Comparison of ENCODE assay signal across 8 mouse cellular contexts in genomic region chr6:119389089-119389488, GRCm38 (mm10). TPM values are rescaled to one million over a fixed set of nuclear protein-coding genes. Genes with fewer than 3 reads are reported as not detected.
A peak's percentile ranks its signal among the peaks of the same experiment; 100 is the strongest.
DNase-seq lines count a peak whose midpoint lies in the region; ATAC-seq and TF ChIP-seq lines count a peak whose summit lies in the region.

No protein-coding gene starts in this region.

- ATAC-seq in heart, embryonic 13.5 days (ENCODE audit: extremely low read depth, insufficient number of reproducible peaks, low FRiP score, low TSS enrichment) = no peak
- ATAC-seq in megakaryocyte-erythroid progenitor cell, adult 5-6 weeks (replicated peaks; ENCODE audit: low FRiP score, low TSS enrichment, poor library complexity, severe bottlenecking) = peak; percentile 15; the same call in 1 of the 2 replicates

- H3K36me3 ChIP-seq in heart, embryonic 13.5 days = no peaks in the 10 kb centered on the region
- H3K36me3 ChIP-seq in hindbrain, embryonic 10.5 days = 0 out of 2 replicates have a peak, but pooled peaks cover 2% of the 10 kb centered on the region

- H3K27ac ChIP-seq in heart, embryonic 13.5 days (replicated peaks) = peak overlapping the region; percentile 71
- peak overlapping the region; percentile 93 for H3K27ac ChIP-seq in bone marrow, adult 2 months (ENCODE audit: control insufficient read depth, insufficient read depth, low read depth, low read length, poor library complexity)
- peak overlapping the region; percentile 97 for H3K27ac ChIP-seq in hindbrain, embryonic 10.5 days

- no peak for TF ChIP-seq POLR2A in bone marrow, adult 2 months (IDR thresholded peaks at IDR 0.05; ENCODE audit: borderline replicate concordance, control insufficient read depth, low read depth, low read length)

- peak overlapping the region; percentile 82 for H3K9ac ChIP-seq in heart, embryonic 13.5 days

- 26% methylated on average over 10 of the region's 10 CpGs for WGBS in heart, embryonic 13.5 days
- WGBS in bone marrow, adult 2 months = 2% methylated on average over 10 of the region's 10 CpGs
- 35% methylated on average over 10 of the region's 10 CpGs for WGBS in hindbrain, embryonic 10.5 days

- peaks cover 19% of the 10 kb centered on the region for H3K4me1 ChIP-seq in heart, embryonic 13.5 days
- peaks cover 6% of the 10 kb centered on the region for H3K4me1 ChIP-seq in bone marrow, adult 2 months (ENCODE audit: control insufficient read depth, insufficient read depth, low read length)
- H3K4me1 ChIP-seq in hindbrain, embryonic 10.5 days (replicated peaks) = peaks cover 29% of the 10 kb centered on the region

- H3K9me3 ChIP-seq in heart, embryonic 13.5 days = no peaks in the 10 kb centered on the region
- no peaks in the 10 kb centered on the region for H3K9me3 ChIP-seq in hindbrain, embryonic 10.5 days

- peak overlapping the region; percentile 78 for H3K4me3 ChIP-seq in heart, embryonic 13.5 days
- H3K4me3 ChIP-seq in bone marrow, adult 2 months (replicated peaks; ENCODE audit: control insufficient read depth, low read depth, low read length) = peak overlapping the region; percentile 91
- peak overlapping the region; percentile 83 for H3K4me3 ChIP-seq in hindbrain, embryonic 10.5 days

- no peak for TF ChIP-seq CTCF in bone marrow, adult 2 months (IDR thresholded peaks at IDR 0.05; ENCODE audit: control insufficient read depth, insufficient read depth, low read length)

- DNase-seq in heart, adult 9 months (ENCODE audit: low spot score in 2 of 2) = no peak
- no peak for DNase-seq in hindbrain, embryonic 10.5 days (ENCODE audit: low spot score)
- no peak for DNase-seq in ovary, postnatal 36 days (ENCODE audit: low spot score)
- no peak for DNase-seq in kidney, adult 9 months
- no peak for DNase-seq in thymus, postnatal 4 days

- H3K4me2 ChIP-seq in heart, embryonic 13.5 days = peak overlapping the region; percentile 68

- no peaks in the 10 kb centered on the region for H3K27me3 ChIP-seq in heart, embryonic 13.5 days (replicated peaks)
- H3K27me3 ChIP-seq in hindbrain, embryonic 10.5 days (ENCODE audit: insufficient read depth, poor library complexity, severe bottlenecking) = no peaks in the 10 kb centered on the region

RNA-seq across cellular contexts. Expression of gene Adipor2, which starts 28.4 kb away (rescaled TPM):
- 25.2 and 33.6 TPM in 2 replicates for polyA plus RNA-seq in heart, embryonic 13.5 days (2015; fragmentation: Nextera tagmentation; extraction: Ambion mirVana)
- 21.1 and 30.2 TPM in 2 replicates for polyA plus RNA-seq in bone marrow, adult 2 months (2011; ENCODE audit: insufficient read depth, insufficient read length, low replicate concordance, missing spikeins)
- polyA plus RNA-seq in hindbrain, embryonic 10.5 days (2016; fragmentation: Nextera tagmentation; extraction: Ambion mirVana) = 28.2 and 36.7 TPM in 2 replicates
- total RNA-seq in megakaryocyte-erythroid progenitor cell, adult 5-6 weeks (2014; fragmentation: Nextera tagmentation) = 34.1 and 37.1 TPM in 2 replicates
- total RNA-seq in megakaryocyte-erythroid progenitor cell, adult 5-6 weeks (2017) = 65.9 and 73.1 TPM in 2 replicates

RNA-seq across cellular contexts. Expression of gene Lrtm2, which starts 58.5 kb away (rescaled TPM):
- 0.13 and 0.17 TPM in 2 replicates for polyA plus RNA-seq in heart, embryonic 13.5 days (2015; fragmentation: Nextera tagmentation; extraction: Ambion mirVana)
- not detected in 2 replicates for polyA plus RNA-seq in bone marrow, adult 2 months (2011; ENCODE audit: insufficient read depth, insufficient read length, low replicate concordance, missing spikeins)
- 0.12 and 0.16 TPM in 2 replicates for polyA plus RNA-seq in hindbrain, embryonic 10.5 days (2016; fragmentation: Nextera tagmentation; extraction: Ambion mirVana)
- not detected in 2 replicates for total RNA-seq in megakaryocyte-erythroid progenitor cell, adult 5-6 weeks (2014; fragmentation: Nextera tagmentation)
- total RNA-seq in megakaryocyte-erythroid progenitor cell, adult 5-6 weeks (2017) = 0.38 TPM in 1 of 2 replicates, not detected in the other
